Mouse (Mus musculus) testis, adult 2 months (tissue): Measurements from ENCODE around the gene Rnf34.

Experiments
- CTCF ChIP-seq: fragments of 200-500 bp; IDR thresholded peaks from 2 replicates; pipeline ENCODE4 v1.5.1; 2012; ENCODE audit warnings: low read depth, mild to moderate bottlenecking, inconsistent platforms, low read length, moderate library complexity; ENCODE audit not compliant: control insufficient read depth, insufficient read depth, insufficient replicate concordance
- POLR2A ChIP-seq: fragments of 200-500 bp; IDR thresholded peaks from 2 replicates; pipeline ENCODE4 v1.6.1; 2012; ENCODE audit warnings: low read depth, mild to moderate bottlenecking, inconsistent platforms, low read length, moderate library complexity; ENCODE audit not compliant: control insufficient read depth

DNA sequence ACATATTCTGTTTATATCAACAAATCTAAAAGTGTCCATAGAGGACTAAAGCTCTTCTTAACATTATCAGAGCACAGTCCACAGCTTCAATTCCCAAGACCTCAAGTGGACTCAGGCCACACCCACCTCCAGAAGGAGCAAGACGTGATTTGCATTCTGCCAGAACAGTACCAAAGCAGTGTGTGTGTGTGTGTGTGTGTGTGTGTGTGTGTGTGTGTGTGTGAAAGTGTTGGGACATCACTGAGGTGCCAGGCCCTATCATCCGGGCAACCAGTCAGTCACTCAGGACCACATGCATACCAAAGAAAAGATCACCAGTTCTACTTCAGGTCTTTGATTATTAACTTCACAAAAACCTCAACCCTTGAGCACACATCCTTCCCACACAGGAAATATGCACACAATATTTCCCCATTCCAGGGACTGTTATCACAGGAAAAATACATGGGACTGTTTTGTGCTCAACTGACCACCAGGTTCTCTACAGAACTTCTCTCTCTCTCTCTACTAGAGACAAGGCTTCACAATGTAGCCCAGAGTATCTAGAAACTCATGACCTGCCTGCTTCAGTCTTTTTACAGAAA lies 33.9 kb downstream of the Rnf34 start:
- TF ChIP-seq CTCF = no peak
- no peak for TF ChIP-seq POLR2A
